Mouse (Mus musculus) limb, embryonic 14.5 days (tissue): ENCODE measurements around the gene Cald1. TPM values are rescaled to one million over a fixed set of nuclear protein-coding genes. Genes with fewer than 3 reads are reported as not detected.

Experiments
- ATAC-seq: fragments of 200-750 bp; cut with Nextera tagmentation; 2 replicates; pipeline ENCODE4 v1.8.0; 2017; ENCODE audit warnings: low read depth, moderate number of reproducible peaks, moderate TSS enrichment; ENCODE audit not compliant: low FRiP score
- DNase-seq: peaks from one replicate; pipeline ENCODE4 v3.0.0-alpha.2; 2015; ENCODE audit warnings: low spot score
- H3K27ac ChIP-seq: fragments of 300-500 bp; sonication (generic); replicated peaks from 2 replicates; pipeline ENCODE4 v1.5.1; 2014; ENCODE audit warnings: low read depth, mild to moderate bottlenecking, low read length, moderate library complexity, mixed read lengths
- H3K27me3 ChIP-seq: fragments of 300-500 bp; sonication (generic); 2 replicates; pipeline ENCODE4 v1.6.1; 2014; ENCODE audit warnings: low read length, mixed read lengths; ENCODE audit not compliant: control insufficient read depth, insufficient read depth
- H3K36me3 ChIP-seq: fragments of 300-500 bp; sonication (generic); 2 replicates; pipeline ENCODE4 v1.6.1; 2014; ENCODE audit warnings: mild to moderate bottlenecking, low read length, moderate library complexity, mixed read lengths; ENCODE audit not compliant: control insufficient read depth, insufficient read depth
- H3K4me1 ChIP-seq: fragments of 300-500 bp; sonication (generic); 2 replicates; pipeline ENCODE4 v1.6.1; 2014; ENCODE audit warnings: antibody characterized with exemption, low read length, mixed read lengths; ENCODE audit not compliant: control insufficient read depth, insufficient read depth
- H3K4me2 ChIP-seq: fragments of 300-500 bp; sonication (generic); replicated peaks from 2 replicates; pipeline ENCODE4 v1.6.1; 2014; ENCODE audit warnings: low read depth, mild to moderate bottlenecking, low read length, moderate library complexity; ENCODE audit not compliant: severe bottlenecking
- H3K4me3 ChIP-seq: fragments of 300-500 bp; sonication (generic); replicated peaks from 2 replicates; pipeline ENCODE4 v1.5.1; 2014; ENCODE audit warnings: low read length
- H3K9ac ChIP-seq: fragments of 300-500 bp; sonication (generic); 2 replicates; pipeline ENCODE4 v1.6.1; 2014; ENCODE audit warnings: mild to moderate bottlenecking, low read depth, low read length, moderate library complexity; ENCODE audit not compliant: severe bottlenecking
- H3K9me3 ChIP-seq: fragments of 300-500 bp; sonication (generic); 2 replicates; pipeline ENCODE4 v1.6.1; 2016; ENCODE audit warnings: low read length; ENCODE audit not compliant: control insufficient read depth
- POLR2A ChIP-seq: fragments of 200-500 bp; IDR thresholded peaks from 2 replicates; pipeline ENCODE4 v1.8.0; 2012; ENCODE audit warnings: inconsistent platforms, mild to moderate bottlenecking, moderate library complexity, borderline replicate concordance; ENCODE audit not compliant: insufficient read depth, insufficient read length; ENCODE audit errors: extremely low read depth
- WGBS: fragments of 180-500 bp; shearing (Covaris S2); extraction: QIAGEN DNeasy Blood & Tissue Kit; methylation state at CpG from one replicate; pipeline ENCODE4 v1.1.7; 2014; 5-methylcytosine and 5-hydroxymethylcytosine counted together
- polyA plus RNA-seq, 2 experiments: library from polyadenylated mRNA; depleted of rRNA in 1 of 2; stranded (reverse) in 1 of 2; unstranded in 1 of 2; fragments of >200 nt; fragmentation: Nextera tagmentation in 1 of 2; extraction: Ambion mirVana in 1 of 2; gene quantifications; 2 replicates each; pipeline versions ENCODE4 v1.2.1 to v1.2.3; 2012 to 2014

Cald1 gene
- polyA plus RNA-seq, 2 experiments, result 127 to 231 TPM

DNA sequence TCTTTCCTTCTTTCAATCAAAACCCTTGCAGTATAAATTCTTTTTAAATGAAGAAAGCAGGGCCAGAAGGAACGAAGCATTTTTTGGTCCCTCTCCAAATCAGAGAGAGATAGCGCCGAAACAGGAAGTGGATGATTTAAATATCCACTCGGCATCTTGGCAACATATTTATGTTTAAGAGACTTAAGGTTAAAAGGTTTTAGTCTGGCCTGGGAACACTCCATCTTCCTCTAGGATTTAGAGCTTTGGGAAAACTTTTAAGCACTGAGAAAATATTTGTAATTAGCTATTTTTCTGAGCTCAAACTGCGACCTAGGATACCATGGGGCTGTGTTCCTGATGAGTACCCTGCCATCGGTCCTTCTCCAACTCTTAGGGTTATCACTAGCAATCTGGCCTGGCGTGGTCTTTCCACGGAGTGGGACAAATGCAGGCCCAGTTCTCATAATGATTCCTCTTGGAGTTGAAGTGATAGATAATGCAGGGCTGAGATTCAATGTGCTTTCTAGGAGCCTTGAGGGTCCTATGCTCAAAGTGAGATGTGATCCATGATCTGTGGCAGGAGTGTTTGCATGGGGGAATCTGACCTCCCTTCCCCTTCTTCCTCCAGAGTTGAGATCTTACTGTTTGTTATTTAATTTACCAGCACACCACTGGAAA is 28.4 kb downstream of the Cald1 start:
- Histone ChIP-seq H3K4me3 (no peak overlapping the region), H3K9ac (no peak overlapping the region), H3K36me3 (no peaks in the 10 kb centered on the region), H3K9me3 (no peaks in the 10 kb centered on the region), H3K4me2 (no peak overlapping the region), H3K27me3 (no peaks in the 10 kb centered on the region), H3K27ac (no peak overlapping the region), H3K4me1 (peaks cover 4% of the 10 kb centered on the region)
- 72% methylated on average over 8 of the region's 8 CpGs for WGBS
- DNase-seq (no peak), ATAC-seq (no peak)
- TF ChIP-seq POLR2A, result no peak

DNA sequence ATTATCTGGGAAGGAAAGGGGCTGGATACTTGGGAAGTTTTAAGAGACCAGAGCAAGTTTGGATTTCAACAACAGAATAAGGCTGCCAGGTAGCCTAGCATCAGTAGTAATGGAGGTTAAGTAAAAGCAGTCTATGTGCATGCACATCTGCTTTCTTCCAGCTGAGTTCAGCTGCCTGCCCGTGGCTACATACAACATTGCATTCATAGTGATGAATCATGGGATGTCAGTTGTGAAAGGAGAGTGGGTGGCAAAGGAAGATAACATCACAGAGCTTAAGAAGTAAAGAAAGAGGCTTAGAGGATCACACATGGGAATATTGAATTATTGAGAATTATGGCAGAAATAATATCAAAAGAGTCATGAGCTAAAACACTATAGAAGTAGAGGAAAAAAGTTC is 29.8 kb downstream of the Cald1 start:
- ATAC-seq (no peak), DNase-seq (no peak)
- no peaks in the 10 kb centered on the region for H3K36me3 ChIP-seq
- H3K4me2 ChIP-seq, result no peak overlapping the region
- WGBS, result 71% methylated on average over 1 of the region's 1 CpGs
- no peaks in the 10 kb centered on the region; the same call in 1 of the 2 replicates for H3K4me1 ChIP-seq
- no peak overlapping the region for H3K27ac ChIP-seq
- no peaks in the 10 kb centered on the region for H3K9me3 ChIP-seq
- H3K4me3 ChIP-seq, result no peak overlapping the region
- TF ChIP-seq POLR2A, result no peak
- no peaks in the 10 kb centered on the region for H3K27me3 ChIP-seq
- H3K9ac ChIP-seq, result no peak overlapping the region

DNA sequence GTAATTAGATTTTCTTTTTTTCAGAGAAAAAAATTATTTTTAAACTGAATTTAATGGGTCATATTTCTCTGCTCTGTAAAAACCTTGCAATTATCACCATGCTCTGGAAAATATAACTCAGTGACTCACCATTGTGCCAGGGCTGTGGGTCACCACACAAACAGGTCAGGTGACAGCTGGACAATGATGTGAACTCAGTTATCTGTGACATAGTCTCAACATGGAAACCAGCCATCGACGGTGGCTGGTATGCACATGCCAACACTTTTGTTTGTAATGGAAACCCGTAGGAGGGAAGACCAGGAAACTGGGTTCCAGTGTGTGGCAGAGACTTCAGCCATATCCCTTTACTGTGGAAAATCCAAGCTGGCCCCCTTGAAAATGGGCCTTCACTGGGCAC is 35.5 kb downstream of the Cald1 start:
- Histone ChIP-seq H3K27ac (no peak overlapping the region), H3K4me1 (peaks cover 13% of the 10 kb centered on the region), H3K9me3 (no peaks in the 10 kb centered on the region), H3K4me2 (no peak overlapping the region), H3K27me3 (no peaks in the 10 kb centered on the region), H3K9ac (no peak overlapping the region), H3K4me3 (no peak overlapping the region), H3K36me3 (no peaks in the 10 kb centered on the region)
- 62% methylated on average over 3 of the region's 3 CpGs for WGBS
- TF ChIP-seq POLR2A, result no peak
- ATAC-seq, result no peak
- DNase-seq, result no peak

DNA sequence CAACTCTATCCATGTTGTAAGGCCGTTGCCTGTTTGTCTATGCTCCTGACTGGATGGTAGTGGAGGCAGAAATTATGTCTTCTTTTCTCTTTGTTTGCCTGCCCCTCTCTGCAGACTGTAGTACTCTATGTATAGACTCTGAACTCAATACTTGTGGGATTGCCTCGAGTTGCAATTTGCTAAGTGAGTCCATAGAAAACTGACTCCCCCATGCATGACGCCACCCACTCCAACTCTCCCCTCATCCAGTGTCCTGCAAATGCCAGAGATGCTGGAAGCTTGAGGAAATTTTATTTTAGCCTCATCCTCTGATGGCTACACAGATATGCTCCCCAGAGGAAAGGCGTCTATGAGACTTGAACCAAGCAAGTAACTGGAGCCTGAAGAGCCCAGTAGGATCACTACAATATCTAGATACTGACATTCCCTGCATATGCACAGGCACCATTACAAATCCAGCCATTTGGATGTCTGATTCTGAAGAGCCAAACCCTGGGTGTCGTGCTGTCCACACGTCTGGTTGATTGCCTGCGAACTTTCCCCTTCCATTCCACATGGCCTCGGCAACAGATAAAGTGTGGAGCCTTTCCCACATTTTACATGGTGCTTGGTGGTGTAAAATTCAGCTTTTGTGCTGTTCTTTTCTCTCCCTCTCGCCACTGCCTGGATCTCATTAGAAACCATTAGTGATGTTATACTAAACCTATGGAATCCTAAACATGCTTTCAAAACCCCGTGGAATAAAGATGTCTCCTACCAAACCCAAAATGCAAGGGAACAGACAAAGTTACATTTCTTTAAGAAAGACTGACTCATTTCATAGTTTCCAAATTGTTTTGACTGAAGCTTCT is 39.5 kb downstream of the Cald1 start:
- DNase-seq, result no peak
- H3K27ac ChIP-seq, result peak overlapping the region; percentile 33; the same call in 1 of the 2 replicates
- no peaks in the 10 kb centered on the region for H3K27me3 ChIP-seq
- ATAC-seq, result peak; percentile 44
- no peaks in the 10 kb centered on the region for H3K36me3 ChIP-seq
- peaks cover 19% of the 10 kb centered on the region for H3K4me1 ChIP-seq
- H3K9me3 ChIP-seq, result no peaks in the 10 kb centered on the region
- no peak overlapping the region for H3K4me3 ChIP-seq
- H3K4me2 ChIP-seq, result no peak overlapping the region
- H3K9ac ChIP-seq, result no peak overlapping the region
- 48% methylated on average over 10 of the region's 10 CpGs for WGBS
- TF ChIP-seq POLR2A, result no peak

- no peak overlapping the region for H3K4me3 ChIP-seq
- no peaks in the 10 kb centered on the region for H3K36me3 ChIP-seq
- H3K27me3 ChIP-seq, result no peaks in the 10 kb centered on the region
- WGBS, result 21% methylated on average over 2 of the region's 2 CpGs
- peaks cover 21% of the 10 kb centered on the region for H3K4me1 ChIP-seq
- no peak overlapping the region for H3K4me2 ChIP-seq
- no peak overlapping the region for H3K9ac ChIP-seq
- no peak overlapping the region for H3K27ac ChIP-seq
- DNase-seq, result peak; percentile 42
- no peaks in the 10 kb centered on the region for H3K9me3 ChIP-seq
- TF ChIP-seq POLR2A, result no peak
- no peak for ATAC-seq
These were observed 40.4 kb downstream of the Cald1 start for GRCm38 (mm10) chr6:34638667-34639066.
